Mouse (Mus musculus): ENCODE results near the gene Eif4a2.

GRCm38 (mm10) chr16:23162116-23162515 is 54.9 kb downstream of the Eif4a2 start:
- TF ChIP-seq CTCF (IDR thresholded peaks at IDR 0.05; ENCODE audit: control insufficient read depth, insufficient read depth, insufficient replicate concordance, low read depth, low read length) (no peak), POLR2A (IDR thresholded peaks at IDR 0.05; ENCODE audit: control insufficient read depth, low read depth, low read length) (no peak)

Measured in testis, adult 2 months (tissue).